Mouse (Mus musculus) forebrain, embryonic 11.5 days (tissue): ENCODE results near the gene Eps15l1. TPM values are rescaled to one million over a fixed set of nuclear protein-coding genes. Genes with fewer than 3 reads are reported as not detected.

Experiments used
- ATAC-seq: fragments of 200-750 bp; cut with Nextera tagmentation; replicated peaks from 2 replicates; pipeline ENCODE4 v1.8.0; 2017; ENCODE audit warnings: moderate TSS enrichment; ENCODE audit not compliant: low FRiP score
- DNase-seq: peaks from one replicate; pipeline ENCODE4 v3.0.0-alpha.2; 2017; ENCODE audit warnings: low spot score
- H3K27ac ChIP-seq: fragments of 300-500 bp; sonication (generic); 2 replicates; pipeline ENCODE4 v1.5.1; 2014; ENCODE audit warnings: low read depth, low read length
- H3K27me3 ChIP-seq: fragments of 300-500 bp; sonication (generic); 2 replicates; pipeline ENCODE4 v1.6.1; 2014; ENCODE audit warnings: mild to moderate bottlenecking, low read length, mixed read lengths; ENCODE audit not compliant: control insufficient read depth, insufficient read depth
- H3K36me3 ChIP-seq: fragments of 300-500 bp; sonication (generic); 2 replicates; pipeline ENCODE4 v1.6.1; 2014; ENCODE audit warnings: mild to moderate bottlenecking, low read length, moderate library complexity, mixed read lengths; ENCODE audit not compliant: control insufficient read depth, insufficient read depth
- H3K4me1 ChIP-seq: fragments of 300-500 bp; sonication (generic); replicated peaks from 2 replicates; pipeline ENCODE4 v1.6.1; 2014; ENCODE audit warnings: low read length, mixed read lengths; ENCODE audit not compliant: control insufficient read depth, insufficient read depth
- H3K4me2 ChIP-seq: fragments of 300-500 bp; sonication (generic); 2 replicates; pipeline ENCODE4 v1.6.1; 2014; ENCODE audit warnings: low read depth, mild to moderate bottlenecking, low read length, moderate library complexity, mixed read lengths; ENCODE audit not compliant: severe bottlenecking
- H3K4me3 ChIP-seq: fragments of 300-500 bp; sonication (generic); 2 replicates; pipeline ENCODE4 v1.5.1; 2014; ENCODE audit warnings: low read depth, low read length
- H3K9ac ChIP-seq: fragments of 300-500 bp; sonication (generic); 2 replicates; pipeline ENCODE4 v1.6.1; 2014; ENCODE audit warnings: low read length
- H3K9me3 ChIP-seq: fragments of 300-500 bp; sonication (generic); 2 replicates; pipeline ENCODE4 v1.6.1; 2016; ENCODE audit warnings: low read length, mixed read lengths; ENCODE audit not compliant: control insufficient read depth
- WGBS: fragments of 180-500 bp; shearing (Covaris S2); extraction: QIAGEN DNeasy Blood & Tissue Kit; methylation state at CpG from one replicate; pipeline ENCODE4 v1.1.7; 2014; 5-methylcytosine and 5-hydroxymethylcytosine counted together
- polyA plus RNA-seq: library from polyadenylated mRNA; unstranded; fragments of >200 nt; fragmentation: Nextera tagmentation; extraction: Ambion mirVana; gene quantifications from 2 replicates; pipeline ENCODE4 v1.2.1, GENCODE M21; 2014

Eps15l1 gene
- 78.4 and 80.8 TPM in 2 replicates for polyA plus RNA-seq

- DNase-seq (peak; percentile 99), ATAC-seq (peak; percentile 98)
- peak within 1 kb of the TSS; percentile 76 for H3K4me2 ChIP-seq
- peak within 1 kb of the TSS; percentile 92 for H3K4me3 ChIP-seq
- H3K36me3 ChIP-seq = no peaks in the 10 kb centered on the region
- peaks cover 11% of the 10 kb centered on the region for H3K4me1 ChIP-seq
- no peaks in the 10 kb centered on the region for H3K27me3 ChIP-seq
- H3K9me3 ChIP-seq = no peaks in the 10 kb centered on the region
- peak within 1 kb of the TSS; percentile 57; the same call in 1 of the 2 replicates for H3K27ac ChIP-seq
- peak within 1 kb of the TSS; percentile 81 for H3K9ac ChIP-seq
- under 1% methylated on average over 48 of the region's 48 CpGs for WGBS
Observed at GRCm38 (mm10) chr8:72421362-72422335, at the start of gene Eps15l1. Gene Eps15l1, minus strand, starts transcription at chr8:72421460.

- Histone ChIP-seq H3K4me1 (peaks cover 4% of the 10 kb centered on the region; the same call in 1 of the 2 replicates), H3K4me3 (no peak overlapping the region), H3K4me2 (no peak overlapping the region), H3K27me3 (no peaks in the 10 kb centered on the region), H3K9me3 (no peaks in the 10 kb centered on the region), H3K27ac (no peak overlapping the region), H3K36me3 (peaks cover 42% of the 10 kb centered on the region), H3K9ac (no peak overlapping the region)
- DNase-seq (no peak), ATAC-seq (no peak)
- WGBS = 91% methylated on average over 7 of the region's 7 CpGs
Observed at GRCm38 (mm10) chr8:72470684-72471083, 49.4 kb upstream of the Eps15l1 start.

- no peak overlapping the region for H3K27ac ChIP-seq
- DNase-seq = no peak
- 92% methylated on average over 8 of the region's 8 CpGs for WGBS
- H3K9ac ChIP-seq = no peak overlapping the region
- no peaks in the 10 kb centered on the region for H3K27me3 ChIP-seq
- H3K9me3 ChIP-seq = no peaks in the 10 kb centered on the region
- no peak for ATAC-seq
- no peak overlapping the region for H3K4me2 ChIP-seq
- H3K4me3 ChIP-seq = no peak overlapping the region
- H3K4me1 ChIP-seq = peaks cover 4% of the 10 kb centered on the region; the same call in 1 of the 2 replicates
- H3K36me3 ChIP-seq = peaks cover 45% of the 10 kb centered on the region
Observed at GRCm38 (mm10) chr8:72469984-72470383, 48.7 kb upstream of the Eps15l1 start.

GRCm38 (mm10) chr8:72469243-72469642, 48.0 kb upstream of the Eps15l1 start:
- WGBS = 95% methylated on average over 2 of the region's 2 CpGs
- no peak overlapping the region for H3K9ac ChIP-seq

GRCm38 (mm10) chr8:72464211-72464610, 43.0 kb upstream of the Eps15l1 start:
- no peak for ATAC-seq
- Histone ChIP-seq H3K27me3 (no peaks in the 10 kb centered on the region), H3K4me2 (no peak overlapping the region), H3K9me3 (no peaks in the 10 kb centered on the region), H3K9ac (no peak overlapping the region), H3K27ac (no peak overlapping the region), H3K4me1 (no peaks in the 10 kb centered on the region), H3K36me3 (peaks cover 69% of the 10 kb centered on the region), H3K4me3 (no peak overlapping the region)
- WGBS = 96% methylated on average over 10 of the region's 10 CpGs
- DNase-seq = no peak

More at GRCm38 (mm10) chr8:72469243-72469642, 48.0 kb upstream of the Eps15l1 start:
- Histone ChIP-seq H3K36me3 (peaks cover 49% of the 10 kb centered on the region), H3K9me3 (no peaks in the 10 kb centered on the region), H3K27ac (no peak overlapping the region), H3K4me2 (no peak overlapping the region), H3K4me3 (no peak overlapping the region), H3K27me3 (no peaks in the 10 kb centered on the region), H3K4me1 (peaks cover 4% of the 10 kb centered on the region; the same call in 1 of the 2 replicates)
- DNase-seq (no peak), ATAC-seq (no peak)

GRCm38 (mm10) chr8:72459881-72460533, 38.7 kb upstream of the Eps15l1 start:
- Histone ChIP-seq H3K27ac (no peak overlapping the region), H3K9me3 (no peaks in the 10 kb centered on the region), H3K27me3 (no peaks in the 10 kb centered on the region), H3K36me3 (peaks cover 38% of the 10 kb centered on the region), H3K9ac (no peak overlapping the region), H3K4me2 (no peak overlapping the region), H3K4me3 (no peak overlapping the region), H3K4me1 (no peaks in the 10 kb centered on the region)
- ATAC-seq (no peak), DNase-seq (peak; percentile 46)
- 92% methylated on average over 4 of the region's 4 CpGs for WGBS

- H3K36me3 ChIP-seq = peaks cover 25% of the 10 kb centered on the region
- no peaks in the 10 kb centered on the region for H3K9me3 ChIP-seq
- H3K4me1 ChIP-seq = no peaks in the 10 kb centered on the region
- whole genome bisulfite sequencing = 92% methylated on average over 6 of the region's 6 CpGs
- H3K27ac ChIP-seq = no peak overlapping the region
- DNase-seq (no peak), ATAC-seq (no peak)
- H3K9ac ChIP-seq = no peak overlapping the region
- H3K4me2 ChIP-seq = no peak overlapping the region
- no peaks in the 10 kb centered on the region for H3K27me3 ChIP-seq
- H3K4me3 ChIP-seq = no peak overlapping the region
Observed at GRCm38 (mm10) chr8:72458457-72458856, 37.2 kb upstream of the Eps15l1 start.

GRCm38 (mm10) chr8:72457806-72458205, 36.5 kb upstream of the Eps15l1 start:
- no peaks in the 10 kb centered on the region for H3K27me3 ChIP-seq
- H3K9me3 ChIP-seq = no peaks in the 10 kb centered on the region
- no peak overlapping the region for H3K4me2 ChIP-seq
- peaks cover 23% of the 10 kb centered on the region for H3K36me3 ChIP-seq
- no peak overlapping the region for H3K4me3 ChIP-seq
- H3K9ac ChIP-seq = no peak overlapping the region
- H3K27ac ChIP-seq = no peak overlapping the region
- H3K4me1 ChIP-seq = no peaks in the 10 kb centered on the region
- 89% methylated on average over 3 of the region's 3 CpGs for WGBS
- no peak for ATAC-seq
- no peak for DNase-seq
